Mouse (Mus musculus) forebrain, embryonic 14.5 days (tissue): ENCODE data around the gene Tsnax. TPM values are rescaled to one million over a fixed set of nuclear protein-coding genes. Genes with fewer than 3 reads are reported as not detected.

Experiments
- ATAC-seq: fragments of 200-750 bp; cut with Nextera tagmentation; 2 replicates; pipeline ENCODE4 v1.8.0; 2017; ENCODE audit warnings: mild to moderate bottlenecking, moderate library complexity
- DNase-seq: peaks from one replicate; pipeline ENCODE4 v3.0.0-alpha.2; 2015; ENCODE audit warnings: low spot score
- H3K27ac ChIP-seq: fragments of 300-500 bp; sonication (generic); 2 replicates; pipeline ENCODE4 v1.5.1; 2014; ENCODE audit warnings: low read depth, mild to moderate bottlenecking, control low read depth, low read length, moderate library complexity
- H3K27me3 ChIP-seq: fragments of 300-500 bp; sonication (generic); replicated peaks from 2 replicates; pipeline ENCODE4 v1.6.1; 2014; ENCODE audit warnings: low read length, control low read depth, mixed read lengths; ENCODE audit not compliant: control insufficient read depth, insufficient read depth
- H3K36me3 ChIP-seq: fragments of 300-500 bp; sonication (generic); 2 replicates; pipeline ENCODE4 v1.6.1; 2014; ENCODE audit warnings: low read length, control low read depth; ENCODE audit not compliant: control insufficient read depth, insufficient read depth
- H3K4me1 ChIP-seq: fragments of 300-500 bp; sonication (generic); 2 replicates; pipeline ENCODE4 v1.6.1; 2014; ENCODE audit warnings: antibody characterized with exemption, low read length, control low read depth; ENCODE audit not compliant: control insufficient read depth, insufficient read depth
- H3K4me2 ChIP-seq: fragments of 300-500 bp; sonication (generic); 2 replicates; pipeline ENCODE4 v1.6.1; 2014; ENCODE audit warnings: mild to moderate bottlenecking, control low read depth, low read length
- H3K4me3 ChIP-seq: fragments of 300-500 bp; sonication (generic); 2 replicates; pipeline ENCODE4 v1.5.1; 2014; ENCODE audit warnings: low read depth, low read length, control low read depth
- H3K9ac ChIP-seq: fragments of 300-500 bp; sonication (generic); 2 replicates; pipeline ENCODE4 v1.6.1; 2014; ENCODE audit warnings: mild to moderate bottlenecking, low read length, control low read depth, moderate library complexity
- H3K9me3 ChIP-seq: fragments of 300-500 bp; sonication (generic); replicated peaks from 2 replicates; pipeline ENCODE4 v1.6.1; 2016; ENCODE audit warnings: low read length, control low read depth, mixed read lengths; ENCODE audit not compliant: control insufficient read depth
- WGBS: fragments of 180-500 bp; shearing (Covaris S2); extraction: QIAGEN DNeasy Blood & Tissue Kit; methylation state at CpG from one replicate; pipeline ENCODE4 v1.1.7; 2014; 5-methylcytosine and 5-hydroxymethylcytosine counted together
- polyA plus RNA-seq: library from polyadenylated mRNA; unstranded; fragments of >200 nt; fragmentation: Nextera tagmentation; extraction: Ambion mirVana; gene quantifications from 2 replicates; pipeline ENCODE4 v1.2.1, GENCODE M21; 2014

The Tsnax gene
- polyA plus RNA-seq = 171 and 186 TPM in 2 replicates

DNA sequence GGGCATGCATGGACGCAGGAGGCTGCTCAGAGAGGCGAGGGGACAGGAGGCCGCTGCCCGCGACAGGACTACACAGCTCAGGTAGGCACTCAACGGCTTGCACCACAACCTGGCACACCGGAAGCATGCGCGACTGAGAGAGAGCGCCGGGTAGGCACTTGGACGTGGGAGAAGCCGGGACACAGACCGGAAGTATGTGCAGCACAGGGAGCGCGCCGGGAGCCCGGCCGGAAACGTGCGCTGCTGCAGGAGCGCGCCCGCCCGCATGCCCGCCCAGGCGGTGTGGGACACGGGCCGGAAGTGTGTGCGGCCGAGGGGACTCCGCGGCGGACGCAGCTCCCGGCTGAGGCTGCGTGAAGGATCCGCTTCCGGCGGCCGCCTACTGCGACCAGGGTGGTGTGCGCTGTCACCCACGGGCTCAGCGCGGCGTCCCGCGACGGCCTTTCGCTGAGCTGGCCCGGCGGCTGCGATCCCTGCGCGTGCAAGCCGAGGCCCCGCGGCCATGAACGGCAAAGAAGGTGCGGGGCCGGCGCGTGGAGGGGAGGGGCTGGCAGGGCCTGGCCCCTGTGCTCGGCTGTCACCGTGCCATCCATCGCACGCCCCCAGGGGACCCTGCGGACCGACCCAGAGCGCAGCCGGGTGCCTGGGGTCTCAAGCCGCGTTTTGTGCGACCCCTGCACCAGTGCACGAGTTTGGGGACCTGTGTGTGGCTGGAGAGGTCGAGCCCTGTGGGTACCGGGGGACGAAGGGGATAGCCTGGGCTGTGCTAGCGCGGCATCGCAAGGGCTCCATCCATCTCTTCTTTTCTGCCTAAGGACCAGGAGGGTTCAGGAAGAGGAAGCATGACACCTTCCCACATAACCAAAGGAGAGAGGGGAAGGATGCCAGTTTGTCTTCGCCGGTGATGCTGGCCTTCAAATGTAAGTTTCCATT lies at the start of gene Tsnax:
TSS of gene Tsnax (plus strand) at position 303 of the 933 bp plus-strand sequence.
- peak; percentile 95 for DNase-seq
- peak within 1 kb of the TSS; percentile 83 for H3K4me2 ChIP-seq
- H3K36me3 ChIP-seq = peaks cover 27% of the 10 kb centered on the region
- peak; percentile 99 for ATAC-seq
- peak within 1 kb of the TSS; percentile 97 for H3K9ac ChIP-seq
- no peaks in the 10 kb centered on the region for H3K9me3 ChIP-seq
- peaks cover 2% of the 10 kb centered on the region; the same call in 1 of the 2 replicates for H3K4me1 ChIP-seq
- peak within 1 kb of the TSS; percentile 79 for H3K27ac ChIP-seq
- H3K4me3 ChIP-seq = peak within 1 kb of the TSS; percentile 97
- WGBS = 2% methylated on average over 84 of the region's 84 CpGs
- H3K27me3 ChIP-seq = no peaks in the 10 kb centered on the region

DNA sequence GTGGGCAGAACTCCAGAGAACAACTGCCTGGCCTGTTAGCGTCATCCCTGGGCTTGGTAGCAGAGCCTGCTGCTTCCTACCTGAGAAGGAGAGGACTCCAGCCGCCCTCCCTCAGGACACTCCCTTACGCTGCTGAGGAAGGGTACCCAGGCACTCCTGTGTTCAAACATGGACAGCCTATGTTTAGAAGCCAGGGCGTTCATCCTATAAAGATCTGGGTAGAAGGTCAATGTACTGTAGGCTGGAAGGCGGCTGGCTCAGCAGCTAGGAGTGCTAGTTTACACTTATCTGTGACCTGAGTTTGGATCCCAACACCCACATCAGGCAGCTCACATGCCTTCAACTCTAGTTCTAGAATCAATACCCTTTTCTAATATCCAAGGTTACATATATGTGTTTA lies 49.6 kb upstream of the Tsnax start:
- Histone ChIP-seq H3K27ac (no peak overlapping the region), H3K4me1 (no peaks in the 10 kb centered on the region), H3K9me3 (no peaks in the 10 kb centered on the region), H3K9ac (no peak overlapping the region), H3K4me2 (no peak overlapping the region), H3K27me3 (no peaks in the 10 kb centered on the region), H3K4me3 (no peak overlapping the region), H3K36me3 (no peaks in the 10 kb centered on the region)
- WGBS = 96% methylated on average over 5 of the region's 5 CpGs
- no peak for DNase-seq
- no peak for ATAC-seq

DNA sequence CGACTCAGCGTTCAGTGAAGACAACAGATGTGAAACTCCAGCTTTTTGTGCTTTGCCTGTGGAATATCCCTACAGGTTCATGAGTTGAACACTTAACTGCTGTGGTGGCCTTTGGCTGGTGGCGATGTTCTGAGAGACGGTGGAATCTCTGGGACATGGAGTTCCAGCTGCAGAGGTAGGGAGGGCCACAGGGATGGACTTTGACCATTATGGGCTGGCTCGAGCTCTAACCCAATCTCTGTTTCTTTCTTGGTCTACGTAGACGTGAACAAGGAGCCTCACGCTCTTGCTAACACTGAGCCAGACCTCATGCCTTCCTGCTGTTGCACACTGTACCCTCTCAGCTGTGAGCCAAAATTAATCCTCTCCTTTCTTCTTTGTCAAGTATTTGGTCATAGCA lies 47.8 kb upstream of the Tsnax start:
- Histone ChIP-seq H3K4me1 (no peaks in the 10 kb centered on the region), H3K36me3 (no peaks in the 10 kb centered on the region), H3K9ac (no peak overlapping the region), H3K27me3 (no peaks in the 10 kb centered on the region), H3K27ac (no peak overlapping the region), H3K4me2 (no peak overlapping the region), H3K9me3 (no peaks in the 10 kb centered on the region), H3K4me3 (no peak overlapping the region)
- no peak for DNase-seq
- no peak for ATAC-seq
- WGBS = 90% methylated on average over 8 of the region's 8 CpGs

DNA sequence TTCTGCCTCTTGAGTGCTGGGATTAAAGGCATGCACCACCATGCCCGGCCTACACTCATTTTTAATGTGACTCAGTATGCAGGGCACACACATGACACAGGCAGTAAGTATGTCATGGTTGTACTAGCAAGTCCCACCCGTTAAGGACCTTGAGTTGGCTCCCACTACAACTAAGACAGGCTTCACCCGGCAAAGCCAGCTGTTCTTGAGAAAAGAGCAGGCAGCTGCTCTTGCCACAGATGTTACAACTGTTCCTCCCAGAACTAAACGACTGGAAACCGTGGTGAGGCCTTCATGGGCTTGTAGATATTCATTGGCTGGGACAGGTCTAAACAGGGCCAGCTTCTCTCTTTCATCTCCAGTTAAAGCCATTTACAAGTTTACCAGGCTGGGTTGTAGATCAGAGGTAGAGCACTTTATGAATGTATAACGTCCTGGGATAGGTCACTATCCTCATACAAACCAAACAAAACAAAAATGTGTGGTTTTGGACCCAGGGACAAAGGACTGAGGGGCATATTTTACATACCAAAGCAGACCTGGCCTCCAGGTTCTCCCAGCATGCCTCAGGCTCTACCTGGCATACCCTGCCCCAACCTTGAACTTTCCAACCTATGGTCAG lies 42.4 kb upstream of the Tsnax start:
- WGBS = 84% methylated on average over 6 of the region's 6 CpGs
- no peaks in the 10 kb centered on the region for H3K36me3 ChIP-seq

GRCm38 (mm10) chr8:124973221-124973620 lies 39.6 kb upstream of the Tsnax start:
- no peak overlapping the region for H3K9ac ChIP-seq
- H3K27ac ChIP-seq = no peak overlapping the region
- H3K9me3 ChIP-seq = no peaks in the 10 kb centered on the region
- H3K4me3 ChIP-seq = no peak overlapping the region
- no peak for ATAC-seq
- no peaks in the 10 kb centered on the region for H3K36me3 ChIP-seq
- no peaks in the 10 kb centered on the region for H3K27me3 ChIP-seq
- 87% methylated on average over 8 of the region's 8 CpGs for WGBS
- no peak for DNase-seq
- H3K4me1 ChIP-seq = no peaks in the 10 kb centered on the region
- H3K4me2 ChIP-seq = no peak overlapping the region

More for the DNA sequence above, 42.4 kb upstream of the Tsnax start:
- no peak overlapping the region for H3K9ac ChIP-seq
- ATAC-seq (no peak), DNase-seq (no peak)
- no peaks in the 10 kb centered on the region for H3K27me3 ChIP-seq
- H3K4me2 ChIP-seq = no peak overlapping the region
- no peak overlapping the region for H3K4me3 ChIP-seq
- H3K9me3 ChIP-seq = no peaks in the 10 kb centered on the region
- no peak overlapping the region for H3K27ac ChIP-seq
- no peaks in the 10 kb centered on the region for H3K4me1 ChIP-seq

DNA sequence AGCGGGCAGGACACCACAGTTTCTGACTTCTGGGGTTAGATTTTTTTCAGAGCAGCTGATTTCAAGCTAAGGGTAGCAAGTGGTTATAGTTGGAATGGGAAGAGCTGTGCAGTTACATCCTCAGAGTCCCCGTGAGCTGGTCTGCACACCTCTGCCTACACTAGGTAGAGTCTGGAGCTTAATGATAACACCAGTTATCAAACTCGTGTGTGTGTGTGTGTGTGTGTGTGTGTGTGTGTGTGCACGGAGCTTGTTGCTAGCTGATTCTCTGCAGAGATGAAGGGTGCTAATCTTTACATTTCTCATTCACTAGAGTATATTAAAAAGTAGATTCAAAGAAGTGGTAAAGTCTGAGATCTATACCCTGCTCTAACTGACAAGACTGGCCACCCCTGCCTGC lies 38.5 kb upstream of the Tsnax start:
- WGBS = 89% methylated on average over 4 of the region's 4 CpGs
- H3K36me3 ChIP-seq = no peaks in the 10 kb centered on the region
- no peak for DNase-seq
- H3K27me3 ChIP-seq = no peaks in the 10 kb centered on the region
- no peak overlapping the region for H3K4me3 ChIP-seq
- no peaks in the 10 kb centered on the region for H3K9me3 ChIP-seq
- H3K9ac ChIP-seq = no peak overlapping the region
- no peak overlapping the region for H3K4me2 ChIP-seq
- ATAC-seq = no peak
- H3K27ac ChIP-seq = no peak overlapping the region
- H3K4me1 ChIP-seq = no peaks in the 10 kb centered on the region

DNA sequence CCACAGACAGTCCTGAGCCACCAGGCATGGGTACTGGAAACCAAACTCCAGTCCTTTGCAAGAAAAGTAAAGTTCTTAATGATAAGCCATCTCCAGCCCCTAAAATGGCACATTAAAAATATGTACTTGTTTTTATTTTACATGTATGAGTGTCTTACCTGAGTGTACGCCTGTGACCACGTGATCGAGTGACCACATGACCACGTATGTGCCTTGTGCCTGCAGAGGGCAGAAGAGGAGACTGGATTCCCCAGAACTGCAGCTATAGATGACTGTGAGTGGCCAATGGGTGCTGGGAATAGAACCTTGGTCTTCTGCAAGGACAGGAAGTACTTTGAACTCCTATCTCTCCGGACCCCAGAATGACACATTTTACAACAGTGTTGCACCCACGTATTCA lies 36.6 kb upstream of the Tsnax start:
- no peaks in the 10 kb centered on the region for H3K4me1 ChIP-seq
- no peaks in the 10 kb centered on the region for H3K36me3 ChIP-seq
- no peak overlapping the region for H3K27ac ChIP-seq
- no peaks in the 10 kb centered on the region for H3K9me3 ChIP-seq
- H3K4me2 ChIP-seq = no peak overlapping the region
- 90% methylated on average over 6 of the region's 6 CpGs for WGBS
- no peak overlapping the region for H3K9ac ChIP-seq
- ATAC-seq = no peak
- no peak for DNase-seq
- no peak overlapping the region for H3K4me3 ChIP-seq
- H3K27me3 ChIP-seq = no peaks in the 10 kb centered on the region

- WGBS = 88% methylated on average over 7 of the region's 7 CpGs
- Histone ChIP-seq H3K27ac (no peak overlapping the region), H3K9ac (no peak overlapping the region), H3K4me1 (no peaks in the 10 kb centered on the region), H3K4me3 (no peak overlapping the region), H3K4me2 (no peak overlapping the region), H3K36me3 (no peaks in the 10 kb centered on the region), H3K9me3 (no peaks in the 10 kb centered on the region), H3K27me3 (no peaks in the 10 kb centered on the region)
- no peak for DNase-seq
- no peak for ATAC-seq
These were observed 34.8 kb upstream of the Tsnax start for GRCm38 (mm10) chr8:124978026-124978425.

DNA sequence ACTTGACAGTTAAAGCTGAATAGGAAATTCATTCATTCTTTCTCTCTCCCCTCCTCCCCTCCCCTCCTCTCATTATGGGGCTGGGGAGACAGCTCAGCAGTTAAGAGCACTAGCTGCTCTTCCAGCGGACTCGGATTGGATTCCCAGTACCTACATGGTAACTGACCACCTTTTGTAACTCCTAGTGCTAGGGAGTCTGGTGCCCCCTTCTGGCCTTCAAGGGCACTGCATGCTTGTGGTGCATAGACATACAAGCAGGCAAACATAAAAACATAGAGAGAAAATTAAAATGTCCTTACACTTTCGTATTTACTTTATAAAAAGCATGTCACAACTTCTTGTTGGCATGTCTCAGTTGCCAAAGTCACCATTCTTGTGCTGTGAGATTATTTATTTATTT lies 32.8 kb upstream of the Tsnax start:
- no peaks in the 10 kb centered on the region for H3K9me3 ChIP-seq
- no peak overlapping the region for H3K4me3 ChIP-seq
- WGBS = 96% methylated on average over 3 of the region's 3 CpGs
- no peak overlapping the region for H3K4me2 ChIP-seq
- H3K27ac ChIP-seq = no peak overlapping the region
- no peak for DNase-seq
- H3K36me3 ChIP-seq = no peaks in the 10 kb centered on the region
- H3K9ac ChIP-seq = no peak overlapping the region
- ATAC-seq = no peak
- H3K27me3 ChIP-seq = no peaks in the 10 kb centered on the region
- no peaks in the 10 kb centered on the region for H3K4me1 ChIP-seq
